Mouse (Mus musculus): ENCODE data around the gene Tnp2. TPM values are rescaled to one million over a fixed set of nuclear protein-coding genes. Genes with fewer than 3 reads are reported as not detected.
"Not testable (repeated sequence)": the region's sequence is repeated elsewhere in the genome, so short reads cannot be mapped to it uniquely, and the experiment has no call there.

Tnp2 gene
- polyA plus RNA-seq, 1 experiment from 2014 or later = not detected

DNA sequence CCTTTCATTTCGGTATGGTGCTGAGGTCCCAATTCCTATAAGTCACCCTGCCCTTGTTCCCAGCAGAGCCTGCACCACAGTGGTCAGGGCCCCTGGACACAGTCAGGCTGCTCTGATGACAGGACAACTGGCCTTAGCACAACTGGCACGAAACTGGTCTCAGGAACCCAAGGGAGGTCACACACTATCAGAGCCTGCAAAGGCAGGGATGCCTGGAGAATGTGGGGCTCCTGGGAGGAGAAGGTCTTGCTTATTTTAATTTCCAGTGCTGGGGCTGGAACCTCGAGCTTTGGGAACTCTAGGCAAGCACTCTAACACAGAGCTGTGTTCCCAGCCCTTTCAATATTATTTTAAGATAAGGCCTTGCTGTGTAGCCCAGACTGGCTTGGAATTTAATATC lies 31.5 kb upstream of the Tnp2 start:
- H3K4me3 ChIP-seq = no peak overlapping the region
- no peaks in the 10 kb centered on the region for H3K9me3 ChIP-seq
- H3K27ac ChIP-seq = no peak overlapping the region
- no peak overlapping the region for H3K9ac ChIP-seq
- no peaks in the 10 kb centered on the region for H3K36me3 ChIP-seq
- H3K27me3 ChIP-seq = no peaks in the 10 kb centered on the region
- whole genome bisulfite sequencing = 71% methylated on average over 3 of the region's 3 CpGs
- ATAC-seq (ENCODE audit: insufficient number of reproducible peaks, insufficient read depth, low FRiP score, low TSS enrichment, low read depth) = no peak
- H3K4me1 ChIP-seq = peaks cover 5% of the 10 kb centered on the region; the same call in 1 of the 2 replicates
- no peak overlapping the region for H3K4me2 ChIP-seq

- no peak overlapping the region for H3K9ac ChIP-seq
- no peaks in the 10 kb centered on the region for H3K27me3 ChIP-seq
- H3K4me3 ChIP-seq = no peak overlapping the region
- H3K27ac ChIP-seq = no peak overlapping the region
- ATAC-seq (ENCODE audit: insufficient number of reproducible peaks, insufficient read depth, low FRiP score, low TSS enrichment, low read depth) = no peak
- no peaks in the 10 kb centered on the region for H3K36me3 ChIP-seq
- H3K9me3 ChIP-seq = no peaks in the 10 kb centered on the region
- peaks cover 11% of the 10 kb centered on the region; the same call in 1 of the 2 replicates for H3K4me1 ChIP-seq
- WGBS = 87% methylated on average over 4 of the region's 4 CpGs
- H3K4me2 ChIP-seq = no peak overlapping the region
Observed at GRCm38 (mm10) chr16:10818579-10819135, 30.2 kb upstream of the Tnp2 start.

- ATAC-seq (ENCODE audit: insufficient number of reproducible peaks, insufficient read depth, low FRiP score, low TSS enrichment, low read depth) = no peak
- 87% methylated on average over 4 of the region's 4 CpGs for WGBS
- H3K9me3 ChIP-seq = no peaks in the 10 kb centered on the region
- H3K36me3 ChIP-seq = no peaks in the 10 kb centered on the region
- H3K9ac ChIP-seq = no peak overlapping the region
- H3K27me3 ChIP-seq = no peaks in the 10 kb centered on the region
- H3K4me3 ChIP-seq = no peak overlapping the region
- H3K4me1 ChIP-seq = 0 out of 2 replicates have a peak, but pooled peaks cover 6% of the 10 kb centered on the region
- no peak overlapping the region for H3K27ac ChIP-seq
- no peak overlapping the region for H3K4me2 ChIP-seq
Observed at GRCm38 (mm10) chr16:10814864-10815263, 26.4 kb upstream of the Tnp2 start.

- 77% methylated on average over 4 of the region's 4 CpGs for WGBS
- H3K9me3 ChIP-seq = no peaks in the 10 kb centered on the region
- ATAC-seq (ENCODE audit: insufficient number of reproducible peaks, insufficient read depth, low FRiP score, low TSS enrichment, low read depth) = no peak
- no peak overlapping the region for H3K4me2 ChIP-seq
- 0 out of 2 replicates have a peak, but pooled peaks cover 6% of the 10 kb centered on the region for H3K4me1 ChIP-seq
- H3K27me3 ChIP-seq = no peaks in the 10 kb centered on the region
- no peak overlapping the region for H3K4me3 ChIP-seq
- H3K9ac ChIP-seq = no peak overlapping the region
- no peak overlapping the region for H3K27ac ChIP-seq
- H3K36me3 ChIP-seq = no peaks in the 10 kb centered on the region
Observed at GRCm38 (mm10) chr16:10813726-10814125, 25.3 kb upstream of the Tnp2 start.

GRCm38 (mm10) chr16:10812865-10813371 lies 24.5 kb upstream of the Tnp2 start, which contains the start of gene Gm11172:
Gm11172 (plus strand) TSS chr16:10812915.
- no peak for ATAC-seq (ENCODE audit: insufficient number of reproducible peaks, insufficient read depth, low FRiP score, low TSS enrichment, low read depth)
- WGBS = 92% methylated on average over 2 of the region's 2 CpGs
- Histone ChIP-seq H3K27ac (no peak within 1 kb of the TSS), H3K4me2 (no peak within 1 kb of the TSS), H3K36me3 (no peaks in the 10 kb centered on the region), H3K4me1 (0 out of 2 replicates have a peak, but pooled peaks cover 6% of the 10 kb centered on the region), H3K9me3 (no peaks in the 10 kb centered on the region), H3K9ac (no peak within 1 kb of the TSS), H3K27me3 (no peaks in the 10 kb centered on the region), H3K4me3 (no peak within 1 kb of the TSS)

- no peak overlapping the region for H3K9ac ChIP-seq
- H3K27me3 ChIP-seq = no peaks in the 10 kb centered on the region
- ATAC-seq (ENCODE audit: insufficient number of reproducible peaks, insufficient read depth, low FRiP score, low TSS enrichment, low read depth) = no peak
- no peaks in the 10 kb centered on the region for H3K9me3 ChIP-seq
- H3K27ac ChIP-seq = no peak overlapping the region
- H3K4me1 ChIP-seq = peaks cover 9% of the 10 kb centered on the region; the same call in 1 of the 2 replicates
- no peak overlapping the region for H3K4me2 ChIP-seq
- WGBS = 85% methylated on average over 1 of the region's 1 CpGs
- H3K4me3 ChIP-seq = no peak overlapping the region
- H3K36me3 ChIP-seq = no peaks in the 10 kb centered on the region
Observed at GRCm38 (mm10) chr16:10810376-10810775, 21.9 kb upstream of the Tnp2 start.

DNA sequence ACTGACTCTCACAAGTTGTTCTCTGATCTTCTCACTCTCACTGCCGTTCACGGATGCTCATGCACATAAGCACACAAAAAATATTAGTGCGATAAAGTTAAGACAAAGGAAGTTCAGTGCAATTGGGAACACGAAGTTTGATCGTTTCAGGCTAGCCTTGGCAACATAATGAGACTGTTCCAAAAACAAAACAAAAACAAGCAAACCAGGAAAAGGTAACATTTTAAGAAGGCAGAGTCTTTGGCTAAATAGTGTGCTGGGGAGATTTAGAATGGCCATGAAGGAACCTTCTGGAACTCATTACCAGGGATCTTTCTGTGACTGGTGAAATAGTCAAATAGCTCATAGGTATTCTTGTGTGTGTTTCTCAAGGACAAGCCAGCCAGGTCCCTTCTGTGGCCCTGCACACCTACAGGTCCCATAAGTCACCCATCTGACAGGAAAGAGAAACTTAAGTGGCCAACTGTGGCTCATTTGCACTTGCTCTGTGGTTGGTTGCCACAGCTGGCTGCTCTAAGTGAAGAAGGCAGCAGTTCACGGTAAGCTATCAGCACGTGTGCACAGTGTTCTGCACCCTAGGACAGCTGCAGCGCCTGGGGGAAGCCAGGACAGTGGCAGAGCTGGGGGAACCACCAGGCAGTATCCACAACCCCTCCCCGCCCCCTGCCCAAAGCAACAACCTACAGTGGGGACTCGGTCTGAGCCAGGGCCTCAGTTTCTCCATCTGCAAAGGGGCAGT lies 17.5 kb upstream of the Tnp2 start, which contains the start of gene Prm1:
Gene Prm1 (minus strand): TSS at position 51 of the 739 bp plus-strand sequence.
- WGBS = 70% methylated on average over 10 of the region's 10 CpGs
- Histone ChIP-seq H3K36me3 (no peaks in the 10 kb centered on the region), H3K4me3 (no peak within 1 kb of the TSS), H3K9me3 (no peaks in the 10 kb centered on the region), H3K9ac (no peak within 1 kb of the TSS), H3K4me2 (no peak within 1 kb of the TSS), H3K27me3 (no peaks in the 10 kb centered on the region), H3K4me1 (peaks cover 3% of the 10 kb centered on the region; the same call in 1 of the 2 replicates), H3K27ac (no peak within 1 kb of the TSS)
- ATAC-seq (ENCODE audit: insufficient number of reproducible peaks, insufficient read depth, low FRiP score, low TSS enrichment, low read depth) = no peak

DNA sequence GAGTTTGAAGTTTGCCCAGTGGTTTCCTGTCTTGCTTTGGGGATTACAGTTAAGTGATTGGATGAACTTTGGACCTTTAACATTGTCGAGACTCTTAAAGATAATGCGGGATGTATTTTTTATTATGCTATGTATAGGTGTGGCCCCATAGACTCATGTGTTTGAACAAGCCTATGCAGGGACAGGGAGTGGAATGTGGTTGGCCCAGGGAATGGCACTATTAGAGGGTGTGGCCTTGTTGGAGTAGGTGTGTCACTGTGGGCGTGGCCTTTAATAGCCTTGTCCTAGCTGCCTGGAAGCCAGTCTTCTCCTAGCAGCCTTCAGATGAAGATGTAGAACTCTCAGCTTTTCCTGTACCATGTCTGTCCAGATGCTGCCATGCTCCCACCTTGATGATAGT lies 14.0 kb upstream of the Tnp2 start:
- 84% methylated on average over 3 of the region's 3 CpGs for WGBS
- H3K27me3 ChIP-seq, H3K4me3 ChIP-seq, H3K27ac ChIP-seq, H3K9ac ChIP-seq, H3K4me1 ChIP-seq, H3K9me3 ChIP-seq, H3K36me3 ChIP-seq, H3K4me2 ChIP-seq: not testable (repeated sequence)
- 0 out of 2 replicates have a peak, but pooled peaks have one; percentile 48 for ATAC-seq (ENCODE audit: insufficient number of reproducible peaks, insufficient read depth, low FRiP score, low TSS enrichment, low read depth)

DNA sequence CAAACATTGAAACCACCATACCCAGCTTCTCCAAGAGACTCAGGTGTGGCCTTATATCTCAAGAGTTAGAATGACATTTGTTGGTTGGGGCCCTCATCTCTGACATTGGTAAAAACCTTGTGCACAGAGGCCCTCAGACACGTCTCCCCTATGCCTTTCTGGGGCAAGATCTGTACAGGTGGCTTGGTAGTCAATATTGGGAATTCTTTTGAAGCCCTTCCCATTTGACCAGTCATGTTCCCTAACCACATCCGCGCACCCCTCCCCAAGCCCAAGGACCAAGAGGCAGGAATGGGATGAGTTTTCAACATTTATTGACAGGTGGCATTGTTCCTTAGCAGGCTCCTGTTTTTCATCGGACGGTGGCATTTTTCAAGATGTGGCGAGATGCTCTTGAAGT lies 7.6 kb upstream of the Tnp2 start, which contains the start of gene Prm2:
Gene Prm2 (minus strand): TSS at position 101 of the 400 bp plus-strand sequence.
- Histone ChIP-seq H3K9me3 (no peaks in the 10 kb centered on the region), H3K27ac (no peak within 1 kb of the TSS), H3K36me3 (no peaks in the 10 kb centered on the region), H3K27me3 (peaks cover 28% of the 10 kb centered on the region), H3K9ac (no peak within 1 kb of the TSS), H3K4me3 (no peak within 1 kb of the TSS), H3K4me1 (no peaks in the 10 kb centered on the region), H3K4me2 (no peak within 1 kb of the TSS)
- 76% methylated on average over 6 of the region's 6 CpGs for WGBS
- no peak for ATAC-seq (ENCODE audit: insufficient number of reproducible peaks, insufficient read depth, low FRiP score, low TSS enrichment, low read depth)

GRCm38 (mm10) chr16:10790702-10791101 lies 2.2 kb upstream of the Tnp2 start, which contains the start of gene Prm3:
Prm3 (minus strand) TSS chr16:10790914.
- peaks cover 13% of the 10 kb centered on the region for H3K4me1 ChIP-seq
- 78% methylated on average over 9 of the region's 9 CpGs for whole genome bisulfite sequencing
- H3K4me2 ChIP-seq = no peak within 1 kb of the TSS
- H3K9ac ChIP-seq = no peak within 1 kb of the TSS
- H3K36me3 ChIP-seq = no peaks in the 10 kb centered on the region
- ATAC-seq (ENCODE audit: insufficient number of reproducible peaks, insufficient read depth, low FRiP score, low TSS enrichment, low read depth) = no peak
- H3K27ac ChIP-seq = no peak within 1 kb of the TSS
- H3K4me3 ChIP-seq = no peak within 1 kb of the TSS
- peaks cover 10% of the 10 kb centered on the region for H3K27me3 ChIP-seq
- H3K9me3 ChIP-seq = no peaks in the 10 kb centered on the region

GRCm38 (mm10) chr16:10788866-10789265 lies 406 bp upstream of the Tnp2 start:
- WGBS = 64% methylated on average over 4 of the region's 4 CpGs
- no peak for ATAC-seq (ENCODE audit: insufficient number of reproducible peaks, insufficient read depth, low FRiP score, low TSS enrichment, low read depth)

More at GRCm38 (mm10) chr16:10788866-10789265, 406 bp upstream of the Tnp2 start:
- Histone ChIP-seq H3K27ac (no peak overlapping the region), H3K4me3 (no peak overlapping the region), H3K9me3 (no peaks in the 10 kb centered on the region), H3K4me2 (no peak overlapping the region), H3K9ac (0 out of 2 replicates have a peak overlapping the region, but pooled peaks have one; percentile 51), H3K36me3 (no peaks in the 10 kb centered on the region), H3K27me3 (no peaks in the 10 kb centered on the region), H3K4me1 (peaks cover 21% of the 10 kb centered on the region)

All from embryonic facial prominence, embryonic 13.5 days (tissue).